Mouse (Mus musculus): ENCODE data around the gene Rhbdd1. TPM values are rescaled to one million over a fixed set of nuclear protein-coding genes. Genes with fewer than 3 reads are reported as not detected.
A peak's percentile ranks its signal among the peaks of the same experiment; 100 is the strongest.

Rhbdd1 gene
- total RNA-seq, 2 experiments from 2014 or later = 10.7 to 11.6 TPM

- intact Hi-C loops (cut with DNase I) = loop anchor here (5.0 to 10.0 kb wide), 6 partner anchors 142 to 696 kb away; no protein-coding TSS in a partner anchor
- peak; percentile 84 to 90 for DNase-seq
Observed at GRCm38 (mm10) chr1:82290723-82291150, 25.5 kb upstream of the Rhbdd1 start.

- intact Hi-C loops (cut with DNase I) = loop anchor here (5.0 to 10.0 kb wide), 6 partner anchors 141 to 696 kb away; no protein-coding TSS in a partner anchor
Observed at GRCm38 (mm10) chr1:82291151-82291797, 25.0 kb upstream of the Rhbdd1 start, which contains the start of gene Irs1. Gene Irs1 (minus strand): TSS chr1:82291416.

GRCm38 (mm10) chr1:82291930-82292712, 24.1 kb upstream of the Rhbdd1 start:
- DNase-seq = no peak
- intact Hi-C loops (cut with DNase I) = loop anchor here (1.0 to 10.0 kb wide), 7 partner anchors 140 to 776 kb away; no protein-coding TSS in a partner anchor

More at GRCm38 (mm10) chr1:82291151-82291797, 25.0 kb upstream of the Rhbdd1 start, which contains the start of gene Irs1:
- peak; percentile 88 to 91 for DNase-seq

GRCm38 (mm10) chr1:82292771-82293170, 23.5 kb upstream of the Rhbdd1 start:
- peak; percentile 70 to 71 for DNase-seq
- intact Hi-C loops (cut with DNase I) = loop anchor here (1.0 to 10.0 kb wide), 7 partner anchors 140 to 776 kb away; no protein-coding TSS in a partner anchor

GRCm38 (mm10) chr1:82294102-82294501, 22.1 kb upstream of the Rhbdd1 start:
- peak; percentile 55 to 72 for DNase-seq
- intact Hi-C loops (cut with DNase I) = loop anchor here (1.0 to 10.0 kb wide), 7 partner anchors 138 to 978 kb away; no protein-coding TSS in a partner anchor

DNA sequence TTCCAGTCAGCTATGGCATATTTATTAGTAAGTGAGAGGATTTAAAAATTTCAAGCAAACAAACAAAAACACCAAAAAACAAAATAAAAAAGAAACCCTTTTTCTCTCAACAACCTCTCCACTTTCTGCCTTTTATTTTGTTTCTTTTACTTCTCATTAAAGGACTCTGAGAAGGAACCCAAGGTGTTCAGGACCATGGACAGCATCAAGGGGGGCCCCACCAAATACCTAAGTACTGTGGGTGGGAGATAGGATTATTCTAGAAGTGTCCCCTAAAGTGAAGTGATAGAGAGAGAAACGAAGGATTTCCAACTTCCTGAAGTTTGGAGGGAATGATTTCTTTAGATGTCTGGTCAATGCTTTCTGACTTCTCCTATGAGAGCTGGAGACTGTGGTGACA, 17.7 kb upstream of the Rhbdd1 start:
- DNase-seq = no peak
- intact Hi-C loops (cut with DNase I) = loop anchor here (10.0 kb wide), 1 partner anchor 704 kb away; no protein-coding TSS in a partner anchor

DNA sequence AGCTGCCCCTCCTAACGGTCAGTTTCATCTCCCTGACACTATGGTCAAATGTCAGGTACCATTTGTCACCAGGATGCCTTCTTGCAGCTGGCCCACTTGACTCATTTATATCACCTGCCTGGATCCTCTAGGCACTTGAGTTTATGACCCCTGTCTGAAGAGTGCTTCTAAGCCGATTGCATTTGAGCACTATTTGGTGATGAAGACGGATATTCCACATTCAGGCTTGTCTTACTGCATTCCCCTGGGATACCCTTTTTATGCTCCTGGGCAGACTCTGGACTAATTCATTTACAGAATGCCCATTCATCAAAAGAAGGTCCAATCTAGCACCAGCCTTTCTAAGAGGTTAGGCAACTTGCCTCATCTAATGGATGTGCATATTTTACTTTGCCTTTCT, 11.8 kb upstream of the Rhbdd1 start:
- no peak for DNase-seq
- intact Hi-C loops (cut with DNase I) = no loop called here

DNA sequence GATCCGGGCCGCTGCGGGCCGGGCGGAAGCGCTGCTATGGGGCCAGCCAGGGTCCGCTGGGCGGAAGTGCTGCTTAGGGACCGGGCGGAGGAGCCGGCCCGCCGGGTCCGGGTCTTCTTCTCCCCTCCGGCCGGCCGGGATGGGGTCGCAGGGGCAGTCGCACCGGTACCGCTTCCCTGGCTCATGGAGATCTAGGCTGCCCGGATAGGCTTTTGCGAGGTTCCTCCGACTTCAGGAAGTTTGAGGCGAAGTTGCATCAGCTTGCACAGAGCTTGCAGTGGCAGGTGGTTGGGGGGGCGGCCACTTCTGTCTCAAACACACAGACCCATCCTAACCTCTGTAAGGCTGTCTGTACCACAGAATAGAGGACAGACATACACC, 484 bp downstream of the Rhbdd1 start:
- DNase-seq = no peak
- intact Hi-C loops (cut with DNase I) = loop anchor here (5.0 to 10.0 kb wide), 2 partner anchors 116 to 408 kb away; partner anchors contain the start of gene Mff

GRCm38 (mm10) chr1:82320456-82320855, 4.2 kb downstream of the Rhbdd1 start:
- DNase-seq = peak; percentile 10 to 33
- intact Hi-C loops (cut with DNase I) = no loop called here

GRCm38 (mm10) chr1:82320864-82321263, 4.6 kb downstream of the Rhbdd1 start:
- intact Hi-C loops (cut with DNase I) = no loop called here
- DNase-seq = peak in 1 of 2 experiments; percentile 6

- intact Hi-C loops (cut with DNase I) = no loop called here
- DNase-seq = no peak
Observed at GRCm38 (mm10) chr1:82321441-82321840, 5.2 kb downstream of the Rhbdd1 start.

GRCm38 (mm10) chr1:82324131-82324785, 8.0 kb downstream of the Rhbdd1 start:
- no peak for DNase-seq
- intact Hi-C loops (cut with DNase I) = no loop called here

DNA sequence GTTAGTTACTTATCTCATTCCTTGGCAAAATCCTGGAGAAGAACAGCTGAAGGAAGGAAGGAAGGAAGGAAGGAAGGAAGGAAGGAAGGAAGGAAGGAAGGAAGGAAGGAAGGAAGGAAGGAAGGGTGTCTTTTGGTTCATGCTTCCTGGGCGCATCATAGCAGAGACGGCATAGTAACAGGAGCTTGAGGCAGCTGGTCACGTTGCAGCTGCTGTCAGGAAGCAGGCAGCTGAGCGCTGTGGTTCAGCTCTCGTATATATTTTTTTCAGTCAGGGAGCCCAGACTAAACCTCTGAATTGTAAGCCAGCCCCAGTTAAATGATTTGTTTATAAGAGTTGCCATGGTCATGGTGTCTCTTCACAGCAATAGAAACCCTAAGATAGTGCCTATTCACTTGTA, 9.9 kb downstream of the Rhbdd1 start:
- DNase-seq = no peak
- intact Hi-C loops (cut with DNase I) = no loop called here

- DNase-seq = no peak
- intact Hi-C loops (cut with DNase I) = no loop called here
Observed at GRCm38 (mm10) chr1:82328033-82328775, 12.0 kb downstream of the Rhbdd1 start.

- intact Hi-C loops (cut with DNase I) = no loop called here
- no peak for DNase-seq
Observed at GRCm38 (mm10) chr1:82329237-82329953, 13.1 kb downstream of the Rhbdd1 start.

GRCm38 (mm10) chr1:82329954-82330247, 13.6 kb downstream of the Rhbdd1 start:
- DNase-seq = no peak
- intact Hi-C loops (cut with DNase I) = no loop called here

DNA sequence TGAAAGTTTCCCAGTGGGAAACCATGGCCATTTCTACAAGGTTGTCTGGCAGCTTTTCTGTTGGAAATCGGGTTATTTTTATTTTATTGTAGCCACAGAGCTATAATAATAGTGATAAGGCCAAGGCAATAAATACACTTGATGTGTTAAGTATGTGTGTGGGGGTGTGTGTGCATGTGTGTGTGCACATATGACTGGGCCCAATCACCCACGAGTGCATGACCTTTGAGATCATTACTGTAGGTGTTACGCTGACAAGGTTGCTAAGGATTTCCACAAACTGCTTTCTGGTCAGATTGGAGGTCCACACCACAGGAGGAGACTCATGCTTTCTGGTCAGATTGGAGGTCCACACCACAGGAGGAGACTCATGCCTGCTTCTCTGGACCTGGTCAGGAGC, 18.3 kb downstream of the Rhbdd1 start:
- DNase-seq = no peak
- intact Hi-C loops (cut with DNase I) = no loop called here

- no peak for DNase-seq
Observed at GRCm38 (mm10) chr1:82353089-82353488, 36.8 kb downstream of the Rhbdd1 start.

GRCm38 (mm10) chr1:82353755-82354154, 37.5 kb downstream of the Rhbdd1 start:
- no peak for DNase-seq
- intact Hi-C loops (cut with DNase I) = no loop called here

More at GRCm38 (mm10) chr1:82353089-82353488, 36.8 kb downstream of the Rhbdd1 start:
- intact Hi-C loops (cut with DNase I) = no loop called here

Data from heart, postnatal 10 days (tissue).